Mouse (Mus musculus): ENCODE data around the gene BC028528. TPM values are rescaled to one million over a fixed set of nuclear protein-coding genes. Genes with fewer than 3 reads are reported as not detected.
"Not testable (repeated sequence)": the region's sequence is repeated elsewhere in the genome, so short reads cannot be mapped to it uniquely, and the experiment has no call there.

Gene BC028528
- polyA plus RNA-seq, 1 experiment, result 0.30 TPM

DNA sequence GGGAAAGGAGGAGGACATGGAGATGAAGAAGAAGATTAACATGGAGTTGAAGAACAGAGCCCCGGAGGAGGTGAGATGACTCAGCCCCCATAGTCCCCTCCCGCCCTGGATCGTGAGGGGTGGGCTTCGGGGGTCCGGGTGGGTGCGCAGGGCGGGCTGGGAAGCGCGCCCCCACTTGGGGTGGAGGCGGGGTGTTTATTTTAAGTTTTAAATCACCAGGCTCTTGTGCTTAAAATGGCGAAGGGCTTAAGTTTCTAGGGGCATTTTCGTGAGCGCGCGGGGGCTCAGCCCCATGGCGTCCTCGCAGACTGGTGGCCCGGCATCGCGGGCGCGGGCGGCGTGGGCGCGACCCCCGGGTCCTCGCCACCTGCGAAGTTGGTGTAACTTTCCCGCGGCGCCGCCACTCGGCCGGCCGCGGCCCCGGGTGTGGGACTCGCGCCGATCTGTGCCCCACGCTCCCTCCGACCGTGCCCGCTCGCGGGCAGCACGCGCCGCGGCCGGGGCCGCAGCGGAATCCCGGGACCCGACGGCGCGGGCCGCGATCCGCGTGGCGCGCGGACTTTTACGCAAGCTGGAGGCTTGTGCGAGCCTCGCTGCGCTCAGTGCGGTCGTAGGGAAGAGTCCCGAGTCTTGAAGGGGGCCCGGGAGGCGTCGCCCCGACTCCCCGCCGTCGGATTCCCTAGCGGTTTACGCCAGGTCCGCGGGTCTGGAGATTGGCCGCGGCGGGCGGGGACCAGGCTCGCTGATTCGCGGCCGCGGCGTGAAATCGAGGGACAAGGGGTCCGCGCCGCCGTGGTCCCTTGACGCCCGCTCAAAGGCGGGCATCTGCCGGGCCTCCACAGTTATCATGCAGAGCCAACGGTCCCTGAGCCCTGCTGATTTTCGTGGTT, 38.0 kb upstream of the BC028528 start:
- Histone ChIP-seq H3K27me3 (replicated peaks) (no peaks in the 10 kb centered on the region), H3K36me3 (replicated peaks; ENCODE audit: low read length) (peaks cover 20% of the 10 kb centered on the region), H3K4me1 (peaks cover 45% of the 10 kb centered on the region), H3K9me3 (no peaks in the 10 kb centered on the region), H3K4me3 (replicated peaks) (peak overlapping the region; percentile 96)
- no peak for TF ChIP-seq GATA1 (IDR thresholded peaks at IDR 0.05; ENCODE audit: borderline replicate concordance, low read length)
- TF ChIP-seq FLI1 (IDR thresholded peaks at IDR 0.05; ENCODE audit: low read length), result no peak

DNA sequence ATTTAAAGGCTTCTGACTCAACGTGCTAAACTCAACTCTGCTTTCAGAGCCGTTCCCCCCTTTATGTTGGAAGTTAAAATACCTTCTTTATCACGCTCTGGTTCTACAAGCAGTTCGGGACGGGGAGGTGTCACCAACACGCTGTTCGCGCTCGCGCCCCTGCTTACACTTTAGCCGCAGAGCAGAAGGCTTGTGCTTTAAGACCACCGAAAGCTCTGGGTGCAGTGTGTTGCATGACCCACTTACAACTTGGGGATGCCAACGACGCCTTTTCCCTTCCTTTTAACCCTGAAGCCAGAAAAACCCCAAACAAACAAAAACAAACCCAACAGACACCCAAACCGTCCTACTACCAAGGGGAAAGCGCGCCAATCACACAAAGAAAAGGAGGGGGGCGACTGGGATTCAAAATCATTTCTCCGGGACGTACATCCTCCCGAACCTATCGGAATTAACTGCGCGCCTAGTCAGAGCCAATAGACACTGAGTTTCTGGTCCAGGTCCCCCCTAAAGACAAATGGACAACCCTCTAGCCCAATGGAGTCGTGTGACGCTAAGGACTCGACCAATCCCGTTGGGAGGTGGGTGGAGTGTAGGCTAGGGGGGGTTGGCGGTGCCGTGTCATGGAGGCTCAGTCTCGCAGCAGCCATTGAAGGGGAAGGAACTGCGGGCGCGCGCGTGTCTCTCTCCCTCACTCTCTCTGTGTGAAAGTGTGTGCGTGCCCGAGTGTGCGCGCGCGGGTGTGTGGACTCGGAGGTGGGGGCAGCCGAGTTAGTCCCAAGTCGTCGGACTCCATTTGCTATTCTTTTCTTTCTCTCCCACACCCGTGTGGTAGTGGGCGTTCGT, 37.1 kb upstream of the BC028528 start, which contains the start of gene Anp32e:
Gene Anp32e (plus strand): TSS at position 589 of the 846 bp plus-strand sequence.
- Histone ChIP-seq H3K27me3 (replicated peaks) (no peaks in the 10 kb centered on the region), H3K4me3 (replicated peaks) (peak within 1 kb of the TSS; percentile 96), H3K4me1 (peaks cover 42% of the 10 kb centered on the region), H3K36me3 (replicated peaks; ENCODE audit: low read length) (peaks cover 11% of the 10 kb centered on the region), H3K9me3 (no peaks in the 10 kb centered on the region)
- TF ChIP-seq FLI1 (IDR thresholded peaks at IDR 0.05; ENCODE audit: low read length), result no peak; the same call in 1 of the 2 replicates
- TF ChIP-seq GATA1 (IDR thresholded peaks at IDR 0.05; ENCODE audit: borderline replicate concordance, low read length), result no peak

DNA sequence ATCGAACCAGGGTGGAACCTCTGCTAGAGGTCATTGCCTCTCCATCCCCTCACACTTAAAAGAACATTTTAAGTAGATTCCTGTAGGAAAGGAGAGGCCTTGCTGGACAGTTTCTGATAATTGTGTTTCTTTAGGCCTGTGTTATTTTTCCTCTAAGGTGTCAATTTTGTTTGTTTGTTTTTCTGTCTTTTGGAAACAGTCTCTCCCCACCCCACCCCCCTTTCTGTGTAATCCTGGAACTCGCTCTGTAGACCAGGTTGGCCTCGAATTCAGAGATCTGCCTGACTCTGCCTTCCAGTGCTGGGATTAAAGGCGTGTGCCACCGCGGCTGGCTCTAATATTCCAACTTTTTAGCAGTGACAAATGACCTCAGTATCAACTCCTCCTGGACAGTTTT, 36.5 kb upstream of the BC028528 start:
- Histone ChIP-seq H3K9me3 (no peaks in the 10 kb centered on the region), H3K36me3 (replicated peaks; ENCODE audit: low read length) (peaks cover 4% of the 10 kb centered on the region), H3K27me3 (replicated peaks) (no peaks in the 10 kb centered on the region), H3K4me3 (replicated peaks) (peak overlapping the region; percentile 96), H3K4me1 (peaks cover 41% of the 10 kb centered on the region)
- no peak for TF ChIP-seq GATA1 (IDR thresholded peaks at IDR 0.05; ENCODE audit: borderline replicate concordance, low read length)
- TF ChIP-seq FLI1 (IDR thresholded peaks at IDR 0.05; ENCODE audit: low read length), result no peak

DNA sequence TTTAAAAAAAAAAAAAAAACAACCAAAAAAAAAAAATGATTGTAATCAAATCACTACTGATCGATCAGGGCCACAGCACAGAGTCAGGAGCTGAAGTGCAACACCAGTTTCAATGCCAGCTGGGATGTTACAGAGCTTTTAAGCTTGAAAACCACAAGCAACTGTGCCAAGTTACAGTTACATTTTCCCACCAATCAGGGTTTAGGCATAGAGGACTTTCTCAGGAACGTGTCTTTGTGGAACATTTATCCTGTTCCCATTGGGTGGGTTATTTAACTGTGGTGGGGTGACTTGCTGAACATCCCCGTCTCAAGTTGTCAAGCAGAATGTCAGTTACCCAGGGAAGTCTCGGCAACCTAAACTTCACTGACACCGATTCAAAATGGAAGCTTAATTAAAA, 33.3 kb upstream of the BC028528 start:
- TF ChIP-seq GATA1 (IDR thresholded peaks at IDR 0.05; ENCODE audit: borderline replicate concordance, low read length), result no peak
- no peak for TF ChIP-seq FLI1 (IDR thresholded peaks at IDR 0.05; ENCODE audit: low read length)
- no peaks in the 10 kb centered on the region for H3K9me3 ChIP-seq
- no peaks in the 10 kb centered on the region for H3K36me3 ChIP-seq (replicated peaks; ENCODE audit: low read length)
- peaks cover 9% of the 10 kb centered on the region for H3K27me3 ChIP-seq (replicated peaks)
- H3K4me1 ChIP-seq, result peaks cover 12% of the 10 kb centered on the region
- H3K4me3 ChIP-seq (replicated peaks), result no peak overlapping the region

DNA sequence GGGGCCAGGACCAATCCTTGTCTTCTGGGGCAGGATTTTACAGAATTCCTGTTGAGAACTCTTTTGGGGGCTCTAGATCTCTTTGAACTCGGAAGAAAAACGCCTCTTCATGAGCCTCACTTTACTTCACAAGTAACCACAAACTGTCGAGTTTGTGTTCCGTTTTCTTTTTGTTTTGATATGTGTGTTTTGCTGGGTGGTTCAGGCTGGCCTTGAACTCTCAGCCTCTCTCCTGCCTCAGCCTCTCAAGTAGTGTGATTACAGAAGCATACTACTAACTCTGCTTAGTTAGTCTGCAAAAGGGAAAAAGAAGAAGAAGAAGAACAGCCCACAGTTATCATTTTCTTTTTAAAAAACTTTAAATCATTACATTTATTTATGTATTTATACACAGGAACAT, 32.4 kb upstream of the BC028528 start:
- TF ChIP-seq GATA1 (IDR thresholded peaks at IDR 0.05; ENCODE audit: borderline replicate concordance, low read length), result no peak
- TF ChIP-seq FLI1 (IDR thresholded peaks at IDR 0.05; ENCODE audit: low read length), result no peak

DNA sequence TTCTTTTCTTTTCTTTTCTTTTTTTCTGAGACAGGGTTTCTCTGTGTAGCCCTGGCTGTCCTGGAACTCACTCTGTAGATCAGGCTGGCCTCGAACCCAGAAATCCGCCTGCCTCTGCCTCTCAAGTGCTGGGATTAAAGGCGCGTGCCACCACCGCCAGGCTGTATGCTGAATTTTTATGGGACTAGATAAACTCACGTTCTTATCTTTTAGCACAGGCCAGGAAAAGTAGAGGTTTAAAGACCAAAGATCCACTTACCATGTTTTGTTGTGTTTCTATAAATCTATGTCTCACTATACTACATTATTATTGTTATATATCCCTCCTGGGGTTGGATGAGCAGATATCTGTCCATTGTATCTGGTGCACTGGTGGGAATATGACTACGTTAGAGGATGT, 31.6 kb upstream of the BC028528 start:
- H3K4me3 ChIP-seq (replicated peaks); H3K27me3 ChIP-seq (replicated peaks); H3K36me3 ChIP-seq (replicated peaks; ENCODE audit: low read length); H3K4me1 ChIP-seq; H3K9me3 ChIP-seq: not testable (repeated sequence)

More for the DNA sequence above, 32.4 kb upstream of the BC028528 start:
- H3K4me3 ChIP-seq (replicated peaks), result no peak overlapping the region
- peaks cover 12% of the 10 kb centered on the region for H3K4me1 ChIP-seq
- peaks cover 9% of the 10 kb centered on the region for H3K27me3 ChIP-seq (replicated peaks)
- no peaks in the 10 kb centered on the region for H3K36me3 ChIP-seq (replicated peaks; ENCODE audit: low read length)
- no peaks in the 10 kb centered on the region for H3K9me3 ChIP-seq

DNA sequence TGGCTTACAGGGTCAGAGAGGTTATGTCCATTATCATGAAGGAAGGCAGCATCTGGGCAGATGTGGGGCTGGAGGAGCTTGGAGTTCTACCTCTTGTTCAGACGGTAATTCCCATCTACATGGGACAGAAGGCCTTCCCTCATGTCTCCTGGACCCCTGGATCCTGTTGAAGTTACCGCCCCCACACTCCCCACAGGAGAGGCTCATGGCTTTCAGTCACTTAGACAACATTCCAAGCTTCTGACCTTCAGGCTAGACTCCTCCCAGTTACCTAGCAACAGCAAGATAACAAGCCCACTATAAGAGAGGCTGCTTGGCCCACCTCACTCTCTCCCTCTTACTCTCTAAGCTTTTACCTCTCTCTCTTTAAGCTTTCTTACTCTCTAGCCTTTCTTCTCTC, 28.7 kb upstream of the BC028528 start:
- peaks cover 12% of the 10 kb centered on the region for H3K4me1 ChIP-seq
- H3K4me3 ChIP-seq (replicated peaks); H3K36me3 ChIP-seq (replicated peaks; ENCODE audit: low read length); H3K9me3 ChIP-seq: not testable (repeated sequence)
- peaks cover 15% of the 10 kb centered on the region for H3K27me3 ChIP-seq (replicated peaks)

DNA sequence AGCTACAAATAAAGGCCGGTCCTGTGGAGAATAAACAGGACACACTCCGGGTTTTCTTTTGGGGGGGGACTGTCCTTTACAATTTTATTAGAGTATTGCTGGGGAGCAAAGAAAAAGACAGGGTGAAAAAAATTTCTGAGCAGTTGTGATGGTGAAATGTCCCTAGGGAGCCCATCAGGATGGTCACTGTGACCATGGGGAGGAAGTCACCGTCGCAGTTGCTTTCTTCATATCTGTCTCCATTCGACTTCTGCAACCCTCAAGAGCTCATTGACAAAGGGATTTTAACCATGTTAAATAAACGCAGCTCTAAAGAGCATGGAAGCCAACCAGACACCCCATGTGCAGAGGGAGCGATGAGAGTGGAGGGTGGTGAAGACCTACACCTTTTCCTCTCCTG, 25.0 kb upstream of the BC028528 start:
- Histone ChIP-seq H3K9me3 (no peaks in the 10 kb centered on the region), H3K27me3 (replicated peaks) (peaks cover 15% of the 10 kb centered on the region), H3K4me3 (replicated peaks) (peak overlapping the region; percentile 46), H3K4me1 (peaks cover 11% of the 10 kb centered on the region), H3K36me3 (replicated peaks; ENCODE audit: low read length) (no peaks in the 10 kb centered on the region)
- TF ChIP-seq FLI1 (IDR thresholded peaks at IDR 0.05; ENCODE audit: low read length), result no peak
- TF ChIP-seq GATA1 (IDR thresholded peaks at IDR 0.05; ENCODE audit: borderline replicate concordance, low read length), result no peak

DNA sequence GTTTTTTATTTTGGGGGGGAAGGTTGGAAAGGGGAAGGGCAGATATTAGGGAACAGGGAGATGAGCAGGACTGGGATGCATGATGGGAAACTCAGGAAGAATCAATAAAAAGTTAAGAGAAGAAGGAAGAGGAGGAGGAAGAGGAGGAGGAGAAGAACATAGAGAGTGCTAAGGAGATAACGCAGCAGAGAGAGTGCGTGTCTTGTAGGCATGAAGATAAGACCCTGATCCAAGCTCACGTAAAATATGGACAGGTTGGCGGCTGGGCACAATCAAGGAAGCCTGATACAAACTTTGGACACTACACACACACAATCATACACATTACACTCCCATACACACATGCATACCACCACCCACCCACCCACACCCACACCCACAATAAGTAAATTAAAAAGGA, 22.9 kb upstream of the BC028528 start:
- no peaks in the 10 kb centered on the region for H3K36me3 ChIP-seq (replicated peaks; ENCODE audit: low read length)
- H3K27me3 ChIP-seq (replicated peaks), result peaks cover 9% of the 10 kb centered on the region
- peaks cover 16% of the 10 kb centered on the region for H3K4me1 ChIP-seq
- H3K4me3 ChIP-seq (replicated peaks), result no peak overlapping the region
- no peaks in the 10 kb centered on the region for H3K9me3 ChIP-seq
- no peak for TF ChIP-seq GATA1 (IDR thresholded peaks at IDR 0.05; ENCODE audit: borderline replicate concordance, low read length)
- no peak for TF ChIP-seq FLI1 (IDR thresholded peaks at IDR 0.05; ENCODE audit: low read length)

DNA sequence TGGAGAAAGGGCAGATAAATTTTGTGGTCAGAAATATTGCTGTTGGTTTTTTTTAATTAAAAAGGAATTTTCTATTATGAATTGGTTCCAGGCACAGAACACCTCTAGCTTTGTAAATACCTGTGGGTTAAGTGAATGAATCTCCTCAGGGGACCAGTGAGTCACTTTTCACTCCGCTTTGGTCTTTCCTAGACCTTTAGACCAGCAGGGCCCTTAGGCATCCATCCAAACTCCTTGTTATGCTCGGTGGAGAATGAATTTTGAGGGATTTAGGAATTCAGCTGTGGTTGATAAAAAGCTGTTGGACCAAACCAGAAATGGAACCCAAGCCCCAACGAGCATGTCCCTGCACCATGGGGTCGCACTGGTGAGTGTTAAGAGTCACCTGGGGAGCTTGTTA, 15.8 kb upstream of the BC028528 start:
- H3K36me3 ChIP-seq (replicated peaks; ENCODE audit: low read length), result no peaks in the 10 kb centered on the region
- TF ChIP-seq GATA1 (IDR thresholded peaks at IDR 0.05; ENCODE audit: borderline replicate concordance, low read length), result no peak
- no peak for TF ChIP-seq FLI1 (IDR thresholded peaks at IDR 0.05; ENCODE audit: low read length)

More for the DNA sequence above, 15.8 kb upstream of the BC028528 start:
- Histone ChIP-seq H3K4me1 (peaks cover 49% of the 10 kb centered on the region), H3K27me3 (replicated peaks) (peaks cover 40% of the 10 kb centered on the region), H3K9me3 (no peaks in the 10 kb centered on the region), H3K4me3 (replicated peaks) (no peak overlapping the region)
